Mouse (Mus musculus) stomach, postnatal 0 days (tissue): ENCODE measurements around the gene Psmb5.

Source experiments
- CTCF ChIP-seq: IDR thresholded peaks from 2 replicates; pipeline ENCODE4 v1.5.1; 2016; ENCODE audit warnings: antibody characterized with exemption, low read depth, mild to moderate bottlenecking, moderate library complexity
- EP300 ChIP-seq: optimal IDR thresholded peaks from 2 replicates; pipeline ENCODE3; 2016; ENCODE audit warnings: antibody characterized with exemption

- TF ChIP-seq CTCF (no peak), EP300 (no peak)
Measured at GRCm38 (mm10) chr14:54642224-54642944, 24.6 kb upstream of the Psmb5 start.
